In the genomic region with DNA sequence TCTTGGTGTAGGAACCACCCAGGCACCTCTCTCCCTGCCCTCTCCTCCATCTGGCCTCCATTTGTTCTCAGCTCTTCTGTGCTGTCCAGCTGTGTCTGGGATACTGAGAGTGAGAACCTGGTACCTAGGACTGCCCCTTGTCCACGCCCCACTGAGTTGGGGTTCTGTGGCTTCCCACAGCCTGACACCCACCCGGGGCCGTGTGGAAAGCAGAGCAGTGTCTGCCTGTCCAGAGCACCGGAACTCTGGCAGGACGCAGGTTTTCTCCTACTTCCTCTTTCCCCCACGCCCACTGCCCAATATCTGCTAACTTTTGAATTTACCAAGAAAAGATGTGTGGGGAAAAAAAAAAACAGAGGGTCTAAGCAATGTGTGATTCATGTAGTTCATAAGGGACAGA, we compare ENCODE assay signal across 15 mouse cellular contexts.
"Had no signal": no experiment of that assay in that cellular context is flagged by ENCODE, and none has a peak within 500 bp of the region (broad histone marks: within the 10 kb centered on the region; RNA-seq: fewer than 3 reads in every experiment).

No protein-coding gene starts in this region.

- H3K9ac ChIP-seq: limb, embryonic 12.5 days; lung, embryonic 15.5 days; neural tube, embryonic 15.5 days had no signal

- H3K27ac ChIP-seq: limb, embryonic 12.5 days; lung, embryonic 15.5 days; macrophage; midbrain, embryonic 10.5 days; neural tube, embryonic 15.5 days had no signal

- H3K27me3 ChIP-seq: limb, embryonic 12.5 days; lung, embryonic 15.5 days; neural tube, embryonic 15.5 days had no signal

- DNase-seq: kidney, adult 11 months; kidney, adult 9 months; kidney, postnatal 14 days; lung, postnatal 14 days; midbrain, embryonic 14.5 days; right cerebral cortex, adult 18-20 months; right cerebral cortex, postnatal 25 days; thymus, adult 2 months; thymus, postnatal 4 days had no signal

- H3K4me1 ChIP-seq: limb, embryonic 12.5 days; lung, embryonic 15.5 days; midbrain, embryonic 10.5 days; neural tube, embryonic 15.5 days had no signal

- H3K36me3 ChIP-seq: limb, embryonic 12.5 days; lung, embryonic 15.5 days; midbrain, embryonic 10.5 days; neural tube, embryonic 15.5 days had no signal

- H3K4me2 ChIP-seq: limb, embryonic 12.5 days; lung, embryonic 15.5 days; neural tube, embryonic 15.5 days had no signal

- H3K4me3 ChIP-seq: limb, embryonic 12.5 days; lung, embryonic 15.5 days; midbrain, embryonic 10.5 days; myocyte; neural tube, embryonic 15.5 days had no signal

- H3K9me3 ChIP-seq: limb, embryonic 12.5 days; lung, embryonic 15.5 days; midbrain, embryonic 10.5 days; neural tube, embryonic 15.5 days had no signal
